Mouse (Mus musculus) lung, embryonic 14.5 days (tissue): ENCODE data around the gene Lbhd2. TPM values are rescaled to one million over a fixed set of nuclear protein-coding genes. Genes with fewer than 3 reads are reported as not detected.
A peak's percentile ranks its signal among the peaks of the same experiment; 100 is the strongest.

Experiments
- ATAC-seq: fragments of 200-750 bp; cut with Nextera tagmentation; 2 replicates; pipeline ENCODE4 v1.8.0; 2017; ENCODE audit warnings: mild to moderate bottlenecking, moderate TSS enrichment, moderate library complexity; ENCODE audit not compliant: insufficient read depth
- DNase-seq: peaks from one replicate; pipeline ENCODE4 v3.0.0-alpha.2; 2015
- H3K27ac ChIP-seq: fragments of 300-500 bp; sonication (generic); 2 replicates; pipeline ENCODE4 v1.5.1; 2014; ENCODE audit warnings: low read depth, mild to moderate bottlenecking, moderate library complexity
- H3K27me3 ChIP-seq: fragments of 300-500 bp; sonication (generic); 2 replicates; pipeline ENCODE4 v1.6.1; 2014; ENCODE audit warnings: low read length, control low read depth; ENCODE audit not compliant: insufficient read depth
- H3K36me3 ChIP-seq: fragments of 300-500 bp; sonication (generic); 2 replicates; pipeline ENCODE4 v1.6.1; 2014; ENCODE audit warnings: control low read depth; ENCODE audit not compliant: insufficient read depth
- H3K4me1 ChIP-seq: fragments of 300-500 bp; sonication (generic); 2 replicates; pipeline ENCODE4 v1.6.1; 2014; ENCODE audit warnings: antibody characterized with exemption, control low read depth; ENCODE audit not compliant: insufficient read depth
- H3K4me2 ChIP-seq: fragments of 300-500 bp; sonication (generic); 2 replicates; pipeline ENCODE4 v1.6.1; 2014; ENCODE audit warnings: mild to moderate bottlenecking
- H3K4me3 ChIP-seq: fragments of 300-500 bp; sonication (generic); 2 replicates; pipeline ENCODE4 v1.5.1; 2014; ENCODE audit warnings: low read depth, low read length
- H3K9ac ChIP-seq: fragments of 300-500 bp; sonication (generic); 2 replicates; pipeline ENCODE4 v1.6.1; 2014
- H3K9me3 ChIP-seq: fragments of 300-500 bp; sonication (generic); 2 replicates; pipeline ENCODE4 v1.6.1; 2016; ENCODE audit warnings: low read depth, low read length, control low read depth
- CTCF ChIP-seq: IDR thresholded peaks from 2 replicates; pipeline ENCODE4 v1.5.1; 2016; ENCODE audit warnings: antibody characterized with exemption, low read depth
- WGBS: fragments of 180-500 bp; shearing (Covaris S2); extraction: QIAGEN DNeasy Blood & Tissue Kit; methylation state at CpG from one replicate; pipeline ENCODE4 v1.1.7; 2014; 5-methylcytosine and 5-hydroxymethylcytosine counted together
- polyA plus RNA-seq: library from polyadenylated mRNA; unstranded; fragments of >200 nt; fragmentation: Nextera tagmentation; extraction: Ambion mirVana; gene quantifications from 2 replicates; pipeline ENCODE4 v1.2.1, GENCODE M21; 2014

Gene Lbhd2
- polyA plus RNA-seq, 1 experiment from 2014 or later, result 0.68 TPM

DNA sequence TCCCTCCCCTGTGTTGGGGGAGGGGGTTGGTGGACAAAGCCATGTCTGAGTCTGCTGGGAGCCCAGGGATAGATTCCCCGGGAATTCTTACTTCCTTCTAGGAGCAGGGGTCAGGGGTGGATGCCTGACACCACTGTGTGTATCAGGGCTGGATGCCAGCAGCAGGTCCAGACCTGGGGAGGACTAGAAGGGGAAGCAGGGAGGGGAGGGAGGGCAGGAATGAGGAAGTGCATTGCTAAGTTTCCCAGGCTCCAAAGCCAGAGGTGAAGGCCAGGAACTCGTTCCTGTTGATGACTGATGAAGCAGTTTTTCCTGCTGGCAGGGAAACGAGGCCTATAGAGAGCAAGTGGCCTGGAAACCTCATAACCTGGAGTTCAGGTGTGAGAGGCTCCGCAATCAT, 25.5 kb downstream of the Lbhd2 start:
- no peak for TF ChIP-seq CTCF
- no peaks in the 10 kb centered on the region for H3K36me3 ChIP-seq
- peak; percentile 50 for DNase-seq
- no peak overlapping the region for H3K9ac ChIP-seq
- peaks cover 36% of the 10 kb centered on the region for H3K27me3 ChIP-seq
- peak overlapping the region; percentile 70 for H3K27ac ChIP-seq
- no peak overlapping the region for H3K4me2 ChIP-seq
- H3K4me3 ChIP-seq, result no peak overlapping the region
- WGBS, result 20% methylated on average over 4 of the region's 4 CpGs
- no peak for ATAC-seq
- H3K9me3 ChIP-seq, result no peaks in the 10 kb centered on the region
- peaks cover 11% of the 10 kb centered on the region; the same call in 1 of the 2 replicates for H3K4me1 ChIP-seq

DNA sequence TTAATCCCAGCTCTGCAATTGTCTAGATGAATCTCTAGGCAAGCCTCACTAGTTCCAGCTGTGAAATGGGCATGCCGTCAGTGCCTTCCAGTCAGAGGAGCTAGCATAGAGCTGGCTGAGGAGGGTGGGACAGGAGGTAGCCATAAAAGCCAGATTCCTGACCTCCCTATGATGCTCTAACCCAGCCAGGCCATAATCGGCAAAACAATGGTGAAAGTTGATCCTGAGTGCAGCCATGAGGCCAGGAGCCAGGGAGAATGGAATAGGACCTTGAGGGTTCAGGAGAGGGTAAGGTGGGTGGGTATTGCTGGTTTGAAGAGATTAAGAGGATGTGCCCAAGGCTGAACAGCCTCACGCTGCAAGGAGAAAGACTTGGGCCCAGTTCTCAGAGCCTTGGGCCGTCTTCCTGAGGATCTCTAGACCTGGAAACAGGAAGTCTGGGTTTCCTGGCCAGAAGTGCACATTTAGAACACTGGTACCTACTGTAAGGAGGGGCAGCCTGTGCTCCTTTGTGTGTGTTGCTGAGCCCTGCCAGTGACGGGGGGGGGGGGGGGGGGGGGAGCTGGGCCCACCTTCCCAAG, 26.2 kb downstream of the Lbhd2 start:
- Histone ChIP-seq H3K9ac (no peak overlapping the region), H3K36me3 (no peaks in the 10 kb centered on the region), H3K9me3 (no peaks in the 10 kb centered on the region), H3K4me2 (no peak overlapping the region), H3K27ac (peak overlapping the region; percentile 70; the same call in 1 of the 2 replicates), H3K4me1 (peaks cover 11% of the 10 kb centered on the region; the same call in 1 of the 2 replicates), H3K4me3 (no peak overlapping the region), H3K27me3 (peaks cover 33% of the 10 kb centered on the region)
- 57% methylated on average over 4 of the region's 5 CpGs for WGBS
- DNase-seq (peak; percentile 48), ATAC-seq (no peak)
- no peak for TF ChIP-seq CTCF

DNA sequence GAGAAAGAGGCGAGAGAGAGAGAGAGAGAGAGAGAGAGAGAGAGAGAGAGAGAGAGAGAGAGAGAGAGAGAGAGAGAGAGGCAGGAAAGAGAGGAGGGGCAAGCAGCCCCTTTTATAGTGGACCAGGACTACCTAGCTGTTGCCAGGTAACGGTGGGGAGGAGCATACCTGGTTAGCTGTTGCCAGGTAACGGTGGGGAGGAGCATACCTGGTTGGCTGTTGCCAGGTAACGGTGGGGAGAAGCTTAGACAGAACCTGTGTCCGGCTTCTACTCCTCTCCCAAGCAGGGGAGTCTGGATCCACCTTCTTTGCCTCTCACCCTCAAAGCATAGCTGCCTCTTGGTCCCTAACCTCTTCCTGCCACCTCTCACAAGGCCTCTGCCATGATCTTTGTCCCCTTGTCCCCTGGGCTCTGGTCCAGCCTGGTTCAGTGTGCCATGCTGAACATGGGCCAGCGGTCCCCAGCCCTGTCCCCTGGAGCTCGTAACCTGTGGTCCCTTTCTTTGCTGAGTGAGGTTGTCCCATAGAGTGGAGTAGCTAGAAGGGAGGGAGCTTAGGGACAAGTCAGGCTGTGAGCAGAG, 27.6 kb downstream of the Lbhd2 start:
- Histone ChIP-seq H3K4me2 (peak overlapping the region; percentile 23), H3K4me3 (no peak overlapping the region), H3K27ac (peak overlapping the region; percentile 51), H3K9ac (no peak overlapping the region), H3K36me3 (no peaks in the 10 kb centered on the region), H3K4me1 (peaks cover 11% of the 10 kb centered on the region; the same call in 1 of the 2 replicates), H3K27me3 (peaks cover 18% of the 10 kb centered on the region), H3K9me3 (no peaks in the 10 kb centered on the region)
- ATAC-seq, result no peak
- 40% methylated on average over 6 of the region's 7 CpGs for WGBS
- DNase-seq, result peak; percentile 47
- TF ChIP-seq CTCF, result no peak

DNA sequence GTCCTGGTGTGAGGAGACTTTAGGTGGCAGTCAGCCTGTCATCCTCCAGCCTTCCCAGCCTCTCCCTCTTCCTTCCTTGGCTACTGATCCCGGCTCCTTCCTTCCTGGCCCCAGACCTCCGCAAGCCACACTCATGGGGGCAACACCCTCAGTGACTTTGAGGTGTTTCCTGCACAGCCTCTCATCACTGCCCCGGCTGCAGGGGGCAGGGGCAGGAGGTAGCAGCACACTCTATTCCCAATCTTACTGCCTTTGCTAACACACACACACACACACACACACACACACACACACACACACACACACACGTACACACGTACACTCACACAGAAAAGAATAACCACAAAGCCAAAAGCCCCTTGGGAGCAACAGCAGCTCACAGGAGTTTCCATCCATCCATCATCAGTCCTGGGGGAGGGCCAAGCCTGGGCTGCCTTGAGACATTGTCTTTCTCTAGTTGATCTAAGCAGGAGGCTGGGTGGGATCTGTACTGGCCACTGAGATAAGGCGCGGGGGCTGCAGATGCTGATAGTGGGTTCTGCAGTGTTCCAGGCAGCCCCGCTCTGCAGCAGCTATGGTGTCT, 28.2 kb downstream of the Lbhd2 start:
- Histone ChIP-seq H3K36me3 (no peaks in the 10 kb centered on the region), H3K4me3 (no peak overlapping the region), H3K27me3 (peaks cover 13% of the 10 kb centered on the region), H3K4me1 (peaks cover 7% of the 10 kb centered on the region; the same call in 1 of the 2 replicates), H3K9ac (no peak overlapping the region), H3K9me3 (no peaks in the 10 kb centered on the region), H3K27ac (peak overlapping the region; percentile 51), H3K4me2 (peak overlapping the region; percentile 23)
- 24% methylated on average over 8 of the region's 8 CpGs for WGBS
- TF ChIP-seq CTCF, result no peak
- ATAC-seq (no peak), DNase-seq (peak; percentile 57)

DNA sequence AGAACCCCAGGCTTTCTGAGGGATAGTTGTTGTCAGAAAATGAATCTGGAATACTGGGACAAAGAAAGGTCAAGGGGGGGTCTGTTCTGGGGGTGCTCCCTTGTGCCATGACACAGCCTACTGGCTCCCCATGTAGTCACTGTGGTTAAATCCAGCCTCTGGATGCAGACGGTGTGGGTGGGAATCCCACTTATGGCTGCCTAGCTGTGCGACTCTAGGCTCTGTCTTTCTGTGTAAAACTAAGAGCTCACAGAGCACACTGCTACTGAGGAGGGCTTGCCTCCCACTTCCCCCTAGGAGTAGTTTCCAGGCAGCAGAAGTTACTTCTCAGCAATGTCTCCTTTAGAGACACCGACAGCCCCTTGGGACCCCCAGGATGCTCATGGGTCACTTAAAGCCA, 29.6 kb downstream of the Lbhd2 start:
- Histone ChIP-seq H3K36me3 (no peaks in the 10 kb centered on the region), H3K27me3 (no peaks in the 10 kb centered on the region), H3K4me3 (no peak overlapping the region), H3K4me2 (no peak overlapping the region), H3K9ac (no peak overlapping the region), H3K4me1 (no peaks in the 10 kb centered on the region), H3K27ac (no peak overlapping the region), H3K9me3 (no peaks in the 10 kb centered on the region)
- DNase-seq, result no peak
- TF ChIP-seq CTCF, result no peak
- no peak for ATAC-seq
- WGBS, result 83% methylated on average over 3 of the region's 3 CpGs

DNA sequence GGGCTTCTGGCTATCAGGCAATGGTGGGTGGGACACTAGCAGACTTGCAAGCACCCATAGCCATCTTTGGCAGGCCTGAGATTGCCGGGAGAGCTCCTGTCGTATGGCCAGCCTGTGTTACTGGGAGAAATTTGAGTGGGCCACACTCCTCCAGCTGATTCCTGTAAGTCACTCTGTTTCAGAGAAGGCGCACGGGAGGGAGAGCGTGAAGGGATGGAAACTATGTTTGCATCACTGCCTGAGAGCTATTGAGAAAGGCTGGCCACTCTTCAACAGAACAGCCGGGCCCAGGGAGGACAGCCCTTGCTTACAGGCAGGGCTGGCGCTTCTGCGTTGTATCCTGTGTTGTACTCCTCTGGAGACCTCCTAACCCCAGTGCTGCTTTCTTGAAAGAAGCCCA, 30.0 kb downstream of the Lbhd2 start:
- TF ChIP-seq CTCF, result no peak
- no peak overlapping the region for H3K9ac ChIP-seq
- H3K27me3 ChIP-seq, result peaks cover 3% of the 10 kb centered on the region; the same call in 1 of the 2 replicates
- 51% methylated on average over 8 of the region's 8 CpGs for WGBS
- DNase-seq (no peak), ATAC-seq (no peak)
- H3K4me2 ChIP-seq, result no peak overlapping the region
- H3K36me3 ChIP-seq, result no peaks in the 10 kb centered on the region
- H3K4me3 ChIP-seq, result no peak overlapping the region
- no peaks in the 10 kb centered on the region for H3K4me1 ChIP-seq
- no peak overlapping the region for H3K27ac ChIP-seq
- no peaks in the 10 kb centered on the region for H3K9me3 ChIP-seq

DNA sequence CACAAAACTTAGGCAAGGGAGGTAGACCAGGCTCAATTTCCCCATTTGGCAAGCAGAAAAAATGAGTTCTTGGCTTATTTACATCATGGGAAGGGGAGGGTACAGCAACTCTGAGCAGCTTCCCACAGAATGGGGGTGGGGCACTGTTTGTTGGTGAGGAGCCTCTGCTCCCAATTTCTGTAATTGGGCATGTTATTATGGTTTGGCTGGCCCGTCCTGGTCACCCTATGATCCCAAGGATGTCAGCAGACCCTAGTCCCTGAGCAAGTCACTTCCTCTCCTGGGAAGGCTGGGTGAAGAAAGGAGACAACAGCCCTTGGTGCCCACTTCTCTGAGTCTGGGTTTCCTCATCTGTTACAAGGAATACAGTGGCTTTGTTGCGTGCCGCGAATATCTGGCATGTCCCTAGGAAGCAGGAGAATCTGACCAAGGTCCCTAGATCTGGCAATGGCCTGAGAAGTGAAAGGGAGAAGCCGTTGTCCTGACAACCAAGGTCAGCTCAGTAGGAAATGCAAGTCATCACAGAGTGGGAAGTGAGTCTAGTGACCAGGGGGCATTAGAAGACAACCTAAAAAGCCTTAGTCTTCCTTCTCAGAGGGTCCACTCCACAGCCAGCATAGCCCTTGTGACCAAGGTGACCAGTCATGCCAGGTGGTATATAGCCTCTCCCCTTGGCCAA, 30.8 kb downstream of the Lbhd2 start:
- DNase-seq (no peak), ATAC-seq (no peak)
- Histone ChIP-seq H3K36me3 (no peaks in the 10 kb centered on the region), H3K9ac (no peak overlapping the region), H3K4me2 (no peak overlapping the region), H3K9me3 (no peaks in the 10 kb centered on the region), H3K27ac (no peak overlapping the region), H3K27me3 (peaks cover 10% of the 10 kb centered on the region), H3K4me3 (no peak overlapping the region), H3K4me1 (peaks cover 3% of the 10 kb centered on the region; the same call in 1 of the 2 replicates)
- WGBS, result 63% methylated on average over 5 of the region's 5 CpGs
- no peak for TF ChIP-seq CTCF
